Mouse (Mus musculus) adrenal gland, adult 2 months (tissue): ENCODE results near the gene Amh. TPM values are rescaled to one million over a fixed set of nuclear protein-coding genes. Genes with fewer than 3 reads are reported as not detected.

Source experiments
- microRNA-seq, 2 experiments: library from miRNA; unstranded; fragments of <30 nt; microRNA quantifications; one replicate each; pipeline ENCODE4 v1.2.0; 2021
- polyA plus RNA-seq: library from polyadenylated mRNA; depleted of rRNA; stranded (reverse); fragments of >200 nt; gene quantifications from 2 replicates; pipeline ENCODE4 v1.2.3, GENCODE M21; 2012; rRNA removed
- total RNA-seq, 2 experiments: library from RNA; stranded (reverse); gene quantifications; 2 replicates each; pipeline ENCODE4 v1.2.3; 2021

Amh gene
- total and polyA plus RNA-seq, 3 experiments = 0.73 to 1.7 (median 0.95) TPM

Small RNA genes within 50 kb of the gene (microRNA-seq; reads per million reads assigned to microRNA genes)
- 1.5 to 2.9 reads per million in 2 experiments for gene Mir1982

Other genes starting within 250 kb of the Amh start
- gene Rexo1, start 243.7 kb upstream of the Amh start, total RNA-seq = 10 to 100 TPM; 37.1 to 41.8 TPM
- 88.8 and 105 TPM in 2 replicates for gene Rexo1, start 243.7 kb upstream of the Amh start, polyA plus RNA-seq
- 10 to 100 TPM in 1 of 2 experiments, 1 to 10 TPM in 1; 9.6 to 10.6 TPM for gene Klf16, start 227.9 kb upstream of the Amh start, total RNA-seq
- gene Klf16, start 227.9 kb upstream of the Amh start, polyA plus RNA-seq = 39.5 and 48.0 TPM in 2 replicates
- 100 to 1,000 TPM in 1 of 2 experiments, 10 to 100 TPM in 1; 86.5 to 104 TPM for gene Abhd17a, start 214.9 kb upstream of the Amh start, total RNA-seq
- 613 and 625 TPM in 2 replicates for gene Abhd17a, start 214.9 kb upstream of the Amh start, polyA plus RNA-seq
- gene Scamp4, start 202.4 kb upstream of the Amh start, total RNA-seq = 10 to 100 TPM; 55.9 to 68.7 TPM
- gene Scamp4, start 202.4 kb upstream of the Amh start, polyA plus RNA-seq = 161 and 190 TPM in 2 replicates
- gene Adat3, start 202.4 kb upstream of the Amh start, total RNA-seq = 1 to 10 TPM; 2.0 to 4.0 TPM
- gene Adat3, start 202.4 kb upstream of the Amh start, polyA plus RNA-seq = 31.5 and 33.0 TPM in 2 replicates
- gene Gm49322, start 199.2 kb upstream of the Amh start, total RNA-seq = 1 to 10 TPM; 1.3 to 1.4 TPM
- gene Gm49322, start 199.2 kb upstream of the Amh start, polyA plus RNA-seq = 2.2 and 2.3 TPM in 2 replicates
- 100 to 1,000 TPM; 110 to 133 TPM for gene Csnk1g2, start 182.4 kb upstream of the Amh start, total RNA-seq
- 241 and 255 TPM in 2 replicates for gene Csnk1g2, start 182.4 kb upstream of the Amh start, polyA plus RNA-seq
- gene Btbd2, start 148.2 kb upstream of the Amh start, total RNA-seq = 10 to 100 TPM; 54.1 to 73.9 TPM
- gene Btbd2, start 148.2 kb upstream of the Amh start, polyA plus RNA-seq = 165 and 166 TPM in 2 replicates
- gene Mknk2, start 127.1 kb upstream of the Amh start, total RNA-seq = 100 to 1,000 TPM; 185 to 189 TPM
- gene Mknk2, start 127.1 kb upstream of the Amh start, polyA plus RNA-seq = 427 and 546 TPM in 2 replicates
- gene Mob3a, start 103.3 kb upstream of the Amh start, total RNA-seq = 10 to 100 TPM; 18.0 to 19.4 TPM
- gene Mob3a, start 103.3 kb upstream of the Amh start, polyA plus RNA-seq = 22.5 and 27.1 TPM in 2 replicates
- 10 to 100 TPM; 13.2 to 21.2 TPM for gene Izumo4, start 103.1 kb upstream of the Amh start, total RNA-seq
- gene Izumo4, start 103.1 kb upstream of the Amh start, polyA plus RNA-seq = 73.3 and 74.3 TPM in 2 replicates
- 100 to 1,000 TPM in 1 of 2 experiments, 10 to 100 TPM in 1; 85.6 to 104 TPM for gene Ap3d1, start 63.0 kb upstream of the Amh start, total RNA-seq
- gene Ap3d1, start 63.0 kb upstream of the Amh start, polyA plus RNA-seq = 98.1 and 131 TPM in 2 replicates
- gene Dot1l, start 50.0 kb upstream of the Amh start, total RNA-seq = 10 to 100 TPM; 31.7 to 80.6 TPM
- 109 and 170 TPM in 2 replicates for gene Dot1l, start 50.0 kb upstream of the Amh start, polyA plus RNA-seq
- gene Sf3a2, start 7.0 kb upstream of the Amh start, total RNA-seq = 10 to 100 TPM; 53.6 to 58.7 TPM
- 103 and 104 TPM in 2 replicates for gene Sf3a2, start 7.0 kb upstream of the Amh start, polyA plus RNA-seq
- gene Plekhj1, start 6.6 kb upstream of the Amh start, total RNA-seq = 10 to 100 TPM; 72.2 to 83.6 TPM
- gene Plekhj1, start 6.6 kb upstream of the Amh start, polyA plus RNA-seq = 81.1 and 102 TPM in 2 replicates
- 10 to 100 TPM in 1 of 2 experiments, 1 to 10 TPM in 1; 2.3 to 18.5 TPM for gene Jsrp1, start 8.3 kb downstream of the Amh start, total RNA-seq
- gene Jsrp1, start 8.3 kb downstream of the Amh start, polyA plus RNA-seq = 4.2 and 4.9 TPM in 2 replicates
- gene Oaz1, start 21.4 kb downstream of the Amh start, total RNA-seq = 100 to 1,000 TPM; 780 to 923 TPM
- 1,168 and 1,414 TPM in 2 replicates for gene Oaz1, start 21.4 kb downstream of the Amh start, polyA plus RNA-seq
- 10 to 100 TPM in 1 of 2 experiments, 1 to 10 TPM in 1; 8.5 to 16.7 TPM for gene Lingo3, start 38.8 kb downstream of the Amh start, total RNA-seq
- gene Lingo3, start 38.8 kb downstream of the Amh start, polyA plus RNA-seq = 13.8 and 18.7 TPM in 2 replicates
- 10 to 100 TPM; 22.3 to 36.2 TPM for gene Lsm7, start 50.0 kb downstream of the Amh start, total RNA-seq
- 91.9 and 107 TPM in 2 replicates for gene Lsm7, start 50.0 kb downstream of the Amh start, polyA plus RNA-seq
- gene Sppl2b, start 50.0 kb downstream of the Amh start, total RNA-seq = 10 to 100 TPM; 28.5 to 35.2 TPM
- gene Sppl2b, start 50.0 kb downstream of the Amh start, polyA plus RNA-seq = 114 and 116 TPM in 2 replicates
- gene Tmprss9, start 66.6 kb downstream of the Amh start, total RNA-seq = not detected
- gene Tmprss9, start 66.6 kb downstream of the Amh start, polyA plus RNA-seq = 0.18 and 0.21 TPM in 2 replicates
- 100 to 1,000 TPM; 174 to 231 TPM for gene Timm13, start 95.7 kb downstream of the Amh start, total RNA-seq
- 236 and 243 TPM in 2 replicates for gene Timm13, start 95.7 kb downstream of the Amh start, polyA plus RNA-seq
- 10 to 100 TPM; 10.8 to 11.4 TPM for gene Lmnb2, start 113.0 kb downstream of the Amh start, total RNA-seq
- gene Lmnb2, start 113.0 kb downstream of the Amh start, polyA plus RNA-seq = 16.2 and 17.9 TPM in 2 replicates
- 10 to 100 TPM; 25.6 to 84.9 TPM for gene Gadd45b, start 124.8 kb downstream of the Amh start, total RNA-seq
- gene Gadd45b, start 124.8 kb downstream of the Amh start, polyA plus RNA-seq = 37.6 and 50.8 TPM in 2 replicates
- gene Gng7, start 209.7 kb downstream of the Amh start, total RNA-seq = 1 to 10 TPM; 5.4 to 9.2 TPM
- gene Gng7, start 209.7 kb downstream of the Amh start, polyA plus RNA-seq = 8.5 and 8.6 TPM in 2 replicates
- gene Diras1, start 220.4 kb downstream of the Amh start, total RNA-seq = 1 to 10 TPM; 1.4 to 3.6 TPM
- 2.1 and 2.4 TPM in 2 replicates for gene Diras1, start 220.4 kb downstream of the Amh start, polyA plus RNA-seq
- gene Slc39a3, start 232.2 kb downstream of the Amh start, total RNA-seq = 10 to 100 TPM; 50.9 to 53.0 TPM
- gene Slc39a3, start 232.2 kb downstream of the Amh start, polyA plus RNA-seq = 121 and 154 TPM in 2 replicates